Mouse (Mus musculus): ENCODE measurements around the gene Apoa2. TPM values are rescaled to one million over a fixed set of nuclear protein-coding genes. Genes with fewer than 3 reads are reported as not detected.

Gene Apoa2
- polyA plus RNA-seq, 1 experiment from 2014 or later = 0.88 TPM

DNA sequence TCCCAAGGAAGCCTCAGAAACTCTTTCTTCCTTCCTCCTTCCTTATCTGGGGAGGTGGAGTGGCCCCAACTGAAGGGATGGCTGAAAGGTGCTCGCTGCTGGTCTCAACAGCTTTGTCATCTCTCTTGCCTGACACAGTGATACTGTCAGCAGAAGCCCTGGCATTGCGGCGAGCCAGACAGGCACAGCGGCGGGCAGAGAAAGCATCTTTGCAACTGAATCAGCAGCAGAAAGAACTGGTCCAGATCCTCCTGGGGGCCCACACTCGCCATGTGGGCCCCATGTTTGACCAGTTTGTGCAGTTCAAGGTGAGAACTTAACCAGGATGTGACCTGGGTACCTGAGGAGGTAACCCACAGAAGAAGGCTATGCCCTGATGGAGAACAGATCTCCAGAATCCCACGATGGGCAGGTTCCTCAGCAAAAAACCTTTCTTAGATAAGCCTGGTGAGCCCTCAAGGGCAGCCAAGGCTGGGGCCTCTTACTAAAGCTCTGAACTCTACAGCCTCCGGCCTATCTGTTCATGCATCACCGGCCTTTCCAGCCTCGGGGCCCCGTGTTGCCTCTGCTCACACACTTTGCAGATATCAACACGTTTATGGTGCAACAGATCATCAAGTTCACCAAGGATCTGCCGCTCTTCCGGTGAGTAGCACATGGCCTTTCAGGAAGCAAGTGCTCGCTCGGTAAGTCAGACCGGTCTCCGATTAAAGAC lies 8.5 kb upstream of the Apoa2 start:
- Histone ChIP-seq H3K4me3 (ENCODE audit: low read depth, low read length) (no peak overlapping the region), H3K9ac (ENCODE audit: low read length) (no peak overlapping the region), H3K9me3 (replicated peaks; ENCODE audit: control insufficient read depth, low read length) (no peaks in the 10 kb centered on the region), H3K4me1 (ENCODE audit: control insufficient read depth, insufficient read depth, low read length) (peaks cover 2% of the 10 kb centered on the region), H3K4me2 (ENCODE audit: low read length) (no peak overlapping the region), H3K36me3 (ENCODE audit: control insufficient read depth, insufficient read depth, low read length) (peaks cover 23% of the 10 kb centered on the region), H3K27ac (ENCODE audit: low read depth, low read length) (no peak overlapping the region), H3K27me3 (replicated peaks; ENCODE audit: control insufficient read depth, insufficient read depth, low read length) (no peaks in the 10 kb centered on the region)
- WGBS = 89% methylated on average over 18 of the region's 18 CpGs
- no peak for ATAC-seq
- no peak for DNase-seq (ENCODE audit: low spot score)

- ATAC-seq (peak; percentile 10; the same call in 1 of the 2 replicates), DNase-seq (ENCODE audit: low spot score) (peak; percentile 89)
- Histone ChIP-seq H3K9me3 (replicated peaks; ENCODE audit: control insufficient read depth, low read length) (no peaks in the 10 kb centered on the region), H3K4me3 (ENCODE audit: low read depth, low read length) (peak overlapping the region; percentile 16; the same call in 1 of the 2 replicates), H3K27ac (ENCODE audit: low read depth, low read length) (no peak overlapping the region), H3K4me2 (ENCODE audit: low read length) (peak overlapping the region; percentile 85), H3K36me3 (ENCODE audit: control insufficient read depth, insufficient read depth, low read length) (peaks cover 23% of the 10 kb centered on the region), H3K27me3 (replicated peaks; ENCODE audit: control insufficient read depth, insufficient read depth, low read length) (no peaks in the 10 kb centered on the region), H3K9ac (ENCODE audit: low read length) (no peak overlapping the region), H3K4me1 (ENCODE audit: control insufficient read depth, insufficient read depth, low read length) (peaks cover 6% of the 10 kb centered on the region)
- 8% methylated on average over 10 of the region's 10 CpGs for WGBS
Measured at GRCm38 (mm10) chr1:171220871-171221270, 4.0 kb upstream of the Apoa2 start.

- no peak; the same call in 1 of the 2 replicates for ATAC-seq
- H3K9ac ChIP-seq (ENCODE audit: low read length) = peak overlapping the region; percentile 68
- peak overlapping the region; percentile 85 for H3K4me2 ChIP-seq (ENCODE audit: low read length)
- peak overlapping the region; percentile 60 for H3K4me3 ChIP-seq (ENCODE audit: low read depth, low read length)
- 8% methylated on average over 22 of the region's 22 CpGs for WGBS
- peaks cover 6% of the 10 kb centered on the region for H3K4me1 ChIP-seq (ENCODE audit: control insufficient read depth, insufficient read depth, low read length)
- H3K36me3 ChIP-seq (ENCODE audit: control insufficient read depth, insufficient read depth, low read length) = peaks cover 23% of the 10 kb centered on the region
- DNase-seq (ENCODE audit: low spot score) = no peak
- no peak overlapping the region for H3K27ac ChIP-seq (ENCODE audit: low read depth, low read length)
- no peaks in the 10 kb centered on the region for H3K9me3 ChIP-seq (replicated peaks; ENCODE audit: control insufficient read depth, low read length)
- H3K27me3 ChIP-seq (replicated peaks; ENCODE audit: control insufficient read depth, insufficient read depth, low read length) = no peaks in the 10 kb centered on the region
Measured at GRCm38 (mm10) chr1:171221281-171222193, 3.3 kb upstream of the Apoa2 start.

- WGBS = 2% methylated on average over 28 of the region's 28 CpGs
- Histone ChIP-seq H3K9me3 (replicated peaks; ENCODE audit: control insufficient read depth, low read length) (no peaks in the 10 kb centered on the region), H3K36me3 (ENCODE audit: control insufficient read depth, insufficient read depth, low read length) (peaks cover 23% of the 10 kb centered on the region), H3K4me2 (ENCODE audit: low read length) (peak within 1 kb of the TSS; percentile 85), H3K4me1 (ENCODE audit: control insufficient read depth, insufficient read depth, low read length) (peaks cover 6% of the 10 kb centered on the region), H3K4me3 (ENCODE audit: low read depth, low read length) (peak within 1 kb of the TSS; percentile 60), H3K27ac (ENCODE audit: low read depth, low read length) (no peak within 1 kb of the TSS), H3K27me3 (replicated peaks; ENCODE audit: control insufficient read depth, insufficient read depth, low read length) (no peaks in the 10 kb centered on the region), H3K9ac (ENCODE audit: low read length) (peak within 1 kb of the TSS; percentile 68)
- DNase-seq (ENCODE audit: low spot score) (peak; percentile 99), ATAC-seq (peak; percentile 97)
Measured at GRCm38 (mm10) chr1:171222238-171223155, 2.4 kb upstream of the Apoa2 start, which contains the start of gene Tomm40l. TSS of gene Tomm40l (minus strand) at chr1:171222514.

DNA sequence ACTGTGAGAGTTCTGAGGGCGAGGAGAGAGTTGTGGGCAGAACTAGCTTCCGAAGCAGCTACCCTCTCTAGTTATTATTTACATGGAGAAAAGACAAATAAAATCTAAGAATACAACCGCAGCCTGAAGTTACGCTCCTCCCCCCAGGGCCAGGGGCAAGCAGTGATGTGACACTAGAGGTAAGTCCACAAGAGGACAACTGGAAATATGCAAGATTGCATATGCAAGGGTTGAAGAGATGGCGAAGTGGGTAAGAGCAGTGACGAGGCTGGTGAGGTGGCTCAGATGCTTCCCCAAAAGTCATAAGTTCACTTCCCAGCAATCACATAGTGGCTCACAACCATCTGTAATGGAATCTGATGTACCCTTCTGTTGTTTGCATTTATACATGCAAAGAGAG lies 1.7 kb upstream of the Apoa2 start:
- no peak for DNase-seq (ENCODE audit: low spot score)
- H3K9me3 ChIP-seq (replicated peaks; ENCODE audit: control insufficient read depth, low read length) = no peaks in the 10 kb centered on the region
- ATAC-seq = no peak
- H3K27ac ChIP-seq (ENCODE audit: low read depth, low read length) = no peak overlapping the region
- H3K36me3 ChIP-seq (ENCODE audit: control insufficient read depth, insufficient read depth, low read length) = peaks cover 20% of the 10 kb centered on the region
- peak overlapping the region; percentile 85 for H3K4me2 ChIP-seq (ENCODE audit: low read length)
- peaks cover 6% of the 10 kb centered on the region for H3K4me1 ChIP-seq (ENCODE audit: control insufficient read depth, insufficient read depth, low read length)
- WGBS = 82% methylated on average over 6 of the region's 6 CpGs
- peak overlapping the region; percentile 60; the same call in 1 of the 2 replicates for H3K4me3 ChIP-seq (ENCODE audit: low read depth, low read length)
- no peaks in the 10 kb centered on the region for H3K27me3 ChIP-seq (replicated peaks; ENCODE audit: control insufficient read depth, insufficient read depth, low read length)
- H3K9ac ChIP-seq (ENCODE audit: low read length) = peak overlapping the region; percentile 22; the same call in 1 of the 2 replicates

DNA sequence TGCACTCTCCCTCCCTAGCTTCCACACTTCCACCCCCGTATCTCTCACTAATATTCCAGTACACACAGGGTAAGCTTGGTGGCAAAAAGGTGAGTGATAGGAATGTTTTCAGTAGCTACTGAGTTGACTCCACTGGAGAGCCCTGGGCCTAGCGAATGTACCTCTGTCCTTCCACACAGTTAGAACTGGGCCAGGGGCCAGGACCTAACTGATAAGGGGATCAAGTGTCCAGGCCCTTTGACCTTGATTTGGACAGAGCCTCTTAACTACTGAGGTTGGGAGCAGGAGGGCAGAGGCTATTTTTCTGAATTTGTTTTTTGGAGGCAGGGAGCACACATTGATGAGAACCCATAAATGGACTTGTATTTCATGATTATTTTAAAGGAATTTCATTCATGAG lies 1.1 kb upstream of the Apoa2 start:
- no peak overlapping the region for H3K9ac ChIP-seq (ENCODE audit: low read length)
- DNase-seq (ENCODE audit: low spot score) = no peak
- peaks cover 6% of the 10 kb centered on the region for H3K4me1 ChIP-seq (ENCODE audit: control insufficient read depth, insufficient read depth, low read length)
- H3K27ac ChIP-seq (ENCODE audit: low read depth, low read length) = no peak overlapping the region
- no peak for ATAC-seq
- no peaks in the 10 kb centered on the region for H3K9me3 ChIP-seq (replicated peaks; ENCODE audit: control insufficient read depth, low read length)
- no peaks in the 10 kb centered on the region for H3K27me3 ChIP-seq (replicated peaks; ENCODE audit: control insufficient read depth, insufficient read depth, low read length)
- peaks cover 15% of the 10 kb centered on the region for H3K36me3 ChIP-seq (ENCODE audit: control insufficient read depth, insufficient read depth, low read length)
- 89% methylated on average over 2 of the region's 2 CpGs for WGBS
- H3K4me2 ChIP-seq (ENCODE audit: low read length) = no peak overlapping the region
- no peak overlapping the region for H3K4me3 ChIP-seq (ENCODE audit: low read depth, low read length)

DNA sequence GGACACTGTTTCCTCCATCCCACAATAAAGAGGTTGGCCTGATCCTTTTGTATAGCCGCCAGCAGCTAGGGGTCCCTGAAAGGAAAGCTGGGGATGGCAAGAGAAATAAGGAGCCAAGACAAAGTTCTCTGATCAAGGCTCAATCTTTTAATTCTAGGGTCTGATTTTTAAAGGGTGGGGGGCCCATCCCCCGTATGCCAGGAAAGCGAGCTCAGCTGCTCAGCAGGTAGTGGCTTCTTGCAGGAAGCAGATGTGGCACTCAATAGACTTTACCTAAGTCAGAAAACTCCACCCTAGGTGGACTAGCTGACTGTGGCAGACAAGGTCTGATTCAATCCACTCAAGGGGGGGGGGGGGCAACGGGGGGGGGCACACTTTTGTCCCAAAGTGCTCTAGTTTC lies 1.9 kb downstream of the Apoa2 start:
- Histone ChIP-seq H3K4me2 (ENCODE audit: low read length) (no peak overlapping the region), H3K9ac (ENCODE audit: low read length) (no peak overlapping the region), H3K4me1 (ENCODE audit: control insufficient read depth, insufficient read depth, low read length) (peaks cover under 1% of the 10 kb centered on the region; the same call in 1 of the 2 replicates), H3K9me3 (replicated peaks; ENCODE audit: control insufficient read depth, low read length) (no peaks in the 10 kb centered on the region), H3K4me3 (ENCODE audit: low read depth, low read length) (no peak overlapping the region), H3K27me3 (replicated peaks; ENCODE audit: control insufficient read depth, insufficient read depth, low read length) (no peaks in the 10 kb centered on the region), H3K27ac (ENCODE audit: low read depth, low read length) (no peak overlapping the region), H3K36me3 (ENCODE audit: control insufficient read depth, insufficient read depth, low read length) (no peaks in the 10 kb centered on the region)
- WGBS = 35% methylated on average over 4 of the region's 4 CpGs
- ATAC-seq (no peak), DNase-seq (ENCODE audit: low spot score) (no peak)

DNA sequence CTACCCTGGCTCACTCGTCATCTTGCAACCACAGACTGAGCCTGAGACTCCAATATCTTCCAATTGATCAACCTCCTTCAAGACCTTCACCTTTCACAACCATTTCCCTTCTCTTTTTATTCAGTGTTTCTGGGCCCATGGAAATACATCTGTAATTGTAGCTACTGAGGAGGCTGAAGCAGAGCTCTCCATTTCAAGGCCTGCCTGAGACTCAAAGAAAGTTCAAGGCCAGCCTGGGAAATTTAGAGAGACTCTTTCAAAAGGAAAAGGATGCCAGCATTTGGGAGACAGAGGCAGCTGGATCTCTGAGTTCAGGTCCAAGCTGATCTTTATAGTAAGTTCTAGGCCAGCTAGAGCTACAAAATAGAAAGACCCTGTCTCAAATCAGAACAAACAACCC lies 3.0 kb downstream of the Apoa2 start:
- no peak for DNase-seq (ENCODE audit: low spot score)
- 78% methylated on average over 1 of the region's 1 CpGs for WGBS
- ATAC-seq = no peak

More for the DNA sequence above, 3.0 kb downstream of the Apoa2 start:
- no peak overlapping the region for H3K4me3 ChIP-seq (ENCODE audit: low read depth, low read length)
- no peaks in the 10 kb centered on the region for H3K36me3 ChIP-seq (ENCODE audit: control insufficient read depth, insufficient read depth, low read length)
- H3K4me2 ChIP-seq (ENCODE audit: low read length) = no peak overlapping the region
- no peak overlapping the region for H3K27ac ChIP-seq (ENCODE audit: low read depth, low read length)
- no peaks in the 10 kb centered on the region for H3K27me3 ChIP-seq (replicated peaks; ENCODE audit: control insufficient read depth, insufficient read depth, low read length)
- H3K9ac ChIP-seq (ENCODE audit: low read length) = no peak overlapping the region
- H3K4me1 ChIP-seq (ENCODE audit: control insufficient read depth, insufficient read depth, low read length) = no peaks in the 10 kb centered on the region
- H3K9me3 ChIP-seq (replicated peaks; ENCODE audit: control insufficient read depth, low read length) = no peaks in the 10 kb centered on the region

Measured in forebrain, embryonic 14.5 days (tissue).